Mouse (Mus musculus) adrenal gland, postnatal 36 days (tissue): Measurements from ENCODE around the gene 4930519G04Rik. TPM values are rescaled to one million over a fixed set of nuclear protein-coding genes. Genes with fewer than 3 reads are reported as not detected.
"Not testable (repeated sequence)": the region's sequence is repeated elsewhere in the genome, so short reads cannot be mapped to it uniquely, and the experiment has no call there.

Source experiments
- DNase-seq, 2 experiments: peaks; one replicate each; pipeline ENCODE4 v3.0.0; 2021; ENCODE audit warnings: mixed read lengths in 1 of 2
- microRNA-seq: library from miRNA; unstranded; fragments of <30 nt; microRNA quantifications from one replicate; pipeline ENCODE4 v1.2.0, GENCODE M21; 2021
- total RNA-seq, 2 experiments: library from RNA; stranded (reverse); gene quantifications; 2 replicates each; pipeline ENCODE4 v1.2.3; 2021

4930519G04Rik gene
- total RNA-seq, 2 experiments from 2014 or later = not detected

DNA sequence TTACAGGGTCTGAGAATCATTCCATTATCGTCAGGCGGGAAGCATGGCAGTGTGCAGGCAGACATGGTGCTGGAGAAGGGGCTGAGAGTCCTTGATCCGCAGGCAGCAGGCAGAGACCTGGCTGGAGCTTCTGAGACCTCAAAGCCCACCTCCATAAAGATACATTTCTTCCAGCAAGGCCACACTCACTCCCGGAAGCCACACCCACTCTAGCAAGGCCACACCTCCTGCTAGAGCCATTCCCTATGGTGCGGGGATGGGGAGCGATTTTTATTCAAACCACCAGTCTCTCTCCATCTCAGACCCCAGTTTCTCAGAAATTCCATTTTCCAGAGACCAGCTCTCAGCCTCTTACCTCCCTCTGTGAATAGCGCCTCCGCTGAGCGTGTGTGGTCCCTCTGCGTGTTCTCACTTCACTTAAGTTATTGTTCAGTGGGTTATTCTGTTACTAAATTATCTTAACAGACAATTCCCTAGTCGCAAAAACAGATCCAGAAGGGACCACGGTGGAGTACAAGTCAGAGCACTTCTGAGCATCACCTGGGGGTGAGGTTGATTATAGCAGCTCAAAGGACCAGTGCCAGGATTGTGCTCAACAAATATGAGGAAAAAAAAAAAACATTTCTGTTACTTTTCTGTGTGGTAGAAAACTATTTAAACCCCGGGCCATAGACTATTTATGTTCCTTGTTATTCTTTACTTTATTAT, 55.3 kb downstream of the 4930519G04Rik start:
- no peak for DNase-seq

DNA sequence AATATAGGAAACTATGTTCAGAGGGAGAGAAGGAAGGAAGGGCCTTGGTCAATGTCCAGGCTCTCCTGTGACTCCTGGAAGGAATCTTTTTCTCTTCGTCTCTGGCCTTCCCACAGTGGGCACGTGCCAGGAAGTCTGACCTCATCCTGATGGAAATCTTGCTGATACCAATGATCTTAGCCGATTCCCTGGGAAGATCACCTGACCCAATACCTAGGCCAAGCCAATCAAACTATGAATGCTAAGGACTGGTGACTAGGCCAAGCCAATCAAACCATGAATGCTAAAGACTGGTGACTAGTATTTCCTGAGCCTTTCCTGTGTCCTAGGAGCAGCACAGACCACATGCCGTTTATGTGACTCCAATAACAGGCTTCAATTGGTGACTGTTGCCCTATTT, 60.2 kb downstream of the 4930519G04Rik start:
- DNase-seq = no peak

DNA sequence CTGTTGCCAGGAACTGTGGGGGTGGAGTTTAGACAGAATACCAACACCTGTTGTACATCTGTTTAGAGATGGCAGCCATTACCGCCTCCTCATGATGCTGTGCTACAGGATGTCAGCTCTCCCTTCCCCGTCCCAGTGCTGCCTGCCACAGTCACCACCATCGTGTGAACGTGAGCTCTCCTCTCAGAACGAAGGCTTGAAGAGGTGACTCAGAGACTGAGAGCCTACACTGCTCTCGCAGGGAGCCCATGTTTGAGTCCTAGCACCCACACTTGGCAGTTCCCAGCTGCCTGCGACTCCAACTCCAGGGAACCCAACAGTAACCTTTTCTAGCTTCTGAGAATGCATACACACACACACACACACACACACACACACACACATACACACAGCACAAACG, 61.4 kb downstream of the 4930519G04Rik start:
- no peak for DNase-seq

DNA sequence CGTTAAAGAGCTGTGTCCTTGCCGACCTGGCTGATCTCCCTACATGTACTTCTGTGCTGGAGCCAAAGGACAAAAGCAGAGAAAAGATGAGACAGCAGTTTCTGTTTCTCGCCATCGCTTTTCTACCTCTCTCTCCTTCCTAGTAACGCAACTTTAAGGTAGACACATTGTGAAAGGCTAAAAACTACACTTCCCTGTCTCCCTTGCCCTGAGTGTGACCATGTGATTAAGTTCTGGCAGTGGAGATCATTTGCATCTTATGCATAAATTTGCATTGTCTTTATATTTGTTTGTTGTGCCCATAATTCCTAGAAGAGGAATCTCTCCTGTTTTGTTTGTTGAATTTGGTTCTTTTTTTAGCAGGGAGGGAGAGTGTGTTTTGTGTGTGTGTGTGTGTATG, 62.4 kb downstream of the 4930519G04Rik start:
- no peak for DNase-seq

DNA sequence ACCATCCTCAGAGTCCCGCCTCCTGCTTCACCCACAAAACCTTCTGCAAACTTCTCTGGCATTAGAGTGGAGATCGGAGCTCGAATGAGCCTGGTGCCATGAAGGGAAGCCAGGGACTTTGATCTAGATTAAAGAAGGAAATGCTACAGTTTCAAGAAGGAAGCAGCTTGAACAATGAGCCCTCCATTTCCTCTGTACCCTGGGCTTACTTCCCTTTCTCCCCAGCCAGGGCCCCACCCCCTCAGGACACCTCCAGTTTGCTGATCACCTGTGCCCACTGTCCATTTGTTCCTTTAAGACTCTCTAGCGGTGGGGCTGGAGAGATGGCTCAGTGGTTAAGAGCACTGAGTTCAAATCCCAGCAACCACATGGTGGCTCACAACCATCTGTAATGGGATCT, 63.3 kb downstream of the 4930519G04Rik start:
- no peak for DNase-seq

DNA sequence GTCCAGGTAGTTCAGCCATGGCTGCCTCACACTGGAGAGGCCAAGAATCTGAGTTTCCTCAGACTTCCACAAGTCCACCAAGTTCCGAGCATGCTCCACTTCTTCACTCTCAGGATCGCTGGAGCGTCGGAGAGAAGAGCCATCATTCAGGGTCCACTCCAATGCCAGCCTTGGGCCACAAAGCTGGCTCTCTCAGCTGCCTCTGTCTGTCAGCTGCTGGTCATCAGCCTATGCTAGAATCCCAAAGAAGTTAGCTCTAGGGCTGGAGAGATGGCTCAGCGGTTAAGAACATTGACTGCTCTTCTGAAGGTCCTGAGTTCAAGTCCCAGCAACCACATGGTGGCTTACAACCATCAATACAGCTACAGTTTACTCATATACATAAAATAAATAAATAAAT, 63.9 kb downstream of the 4930519G04Rik start:
- not testable (repeated sequence) for DNase-seq

DNA sequence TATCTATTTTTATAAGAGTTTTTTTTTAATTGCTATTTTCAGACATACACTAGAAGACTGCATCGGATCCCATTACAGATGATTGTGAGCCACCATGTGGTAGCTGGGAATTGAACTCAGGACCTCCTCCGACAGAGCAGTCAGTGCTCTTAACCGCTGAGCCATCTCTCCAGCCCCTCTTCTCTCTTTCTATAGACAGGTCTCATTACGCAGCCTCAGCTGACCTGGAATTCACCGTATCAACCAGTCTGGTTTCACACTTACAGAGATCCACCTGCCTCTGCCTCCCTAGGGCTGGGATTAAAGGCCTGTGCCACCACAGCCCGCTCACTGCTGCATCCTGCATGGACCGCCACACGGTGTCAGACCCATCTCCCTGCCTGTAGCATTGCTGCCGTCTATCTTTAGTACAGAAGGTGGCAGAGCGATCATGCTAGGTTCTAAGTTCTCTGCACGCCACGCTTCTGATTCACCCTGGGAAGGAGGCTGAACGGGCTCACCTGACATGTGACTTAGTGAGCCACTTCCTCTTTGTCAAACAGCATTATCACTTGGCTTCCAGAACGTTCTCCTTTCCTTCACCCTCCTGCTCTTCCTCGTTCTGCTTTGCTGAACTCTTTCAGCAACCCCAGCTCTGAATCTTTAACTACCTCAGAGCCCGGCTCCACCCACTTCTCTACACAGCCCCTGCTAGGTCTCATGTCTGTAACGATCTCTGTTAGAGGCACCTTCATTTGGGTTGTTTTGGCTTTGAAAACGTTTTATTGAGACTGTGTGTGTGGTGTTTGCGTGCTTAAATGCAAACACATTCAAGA, 68.3 kb downstream of the 4930519G04Rik start:
- no peak for DNase-seq

DNA sequence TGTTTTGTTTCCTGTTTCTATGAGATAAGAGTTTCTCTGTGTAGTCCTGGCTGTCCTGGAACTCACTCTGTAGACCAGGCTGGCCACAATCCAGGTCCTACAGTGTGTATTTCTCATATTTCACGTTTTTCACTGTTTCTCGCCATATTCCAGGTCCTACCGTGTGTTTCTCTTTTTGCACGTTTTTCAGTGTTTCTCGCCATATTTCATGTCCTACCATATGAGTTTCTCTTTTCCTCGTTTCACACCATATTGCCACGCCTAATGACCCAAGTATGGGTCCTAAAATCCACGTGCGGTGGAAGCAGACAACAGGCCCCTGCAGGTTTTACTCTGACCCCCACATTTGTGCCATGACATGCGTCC, 68.9 kb downstream of the 4930519G04Rik start:
- no peak for DNase-seq

DNA sequence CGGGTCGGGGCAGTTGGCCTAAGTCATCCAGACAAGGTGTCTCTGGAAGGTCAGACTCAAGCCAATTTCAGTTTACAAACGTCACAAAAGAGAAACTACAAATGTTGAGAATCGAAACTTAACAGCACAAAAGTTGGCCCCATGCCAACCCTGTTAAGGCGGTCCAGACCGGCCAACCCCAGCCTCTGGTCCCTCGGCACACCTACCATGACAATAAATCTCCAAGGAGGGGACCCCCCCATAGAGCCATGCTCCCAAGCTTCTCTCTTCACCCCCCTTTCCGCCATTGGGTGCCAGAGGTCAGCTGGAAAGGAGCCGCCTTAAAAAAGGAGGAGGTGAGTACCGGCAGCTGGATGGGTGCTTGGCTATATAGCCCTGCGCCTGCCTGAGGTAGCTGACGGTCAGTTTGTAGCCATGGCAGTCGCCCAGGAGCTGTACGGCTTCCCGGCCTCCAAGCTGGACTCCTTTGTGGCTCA, 69.6 kb downstream of the 4930519G04Rik start, which contains the start of gene Oasl1:
Oasl1 (plus strand) TSS at position 243 of the 476 bp plus-strand sequence.
- DNase-seq = peak; percentile 39 to 53

DNA sequence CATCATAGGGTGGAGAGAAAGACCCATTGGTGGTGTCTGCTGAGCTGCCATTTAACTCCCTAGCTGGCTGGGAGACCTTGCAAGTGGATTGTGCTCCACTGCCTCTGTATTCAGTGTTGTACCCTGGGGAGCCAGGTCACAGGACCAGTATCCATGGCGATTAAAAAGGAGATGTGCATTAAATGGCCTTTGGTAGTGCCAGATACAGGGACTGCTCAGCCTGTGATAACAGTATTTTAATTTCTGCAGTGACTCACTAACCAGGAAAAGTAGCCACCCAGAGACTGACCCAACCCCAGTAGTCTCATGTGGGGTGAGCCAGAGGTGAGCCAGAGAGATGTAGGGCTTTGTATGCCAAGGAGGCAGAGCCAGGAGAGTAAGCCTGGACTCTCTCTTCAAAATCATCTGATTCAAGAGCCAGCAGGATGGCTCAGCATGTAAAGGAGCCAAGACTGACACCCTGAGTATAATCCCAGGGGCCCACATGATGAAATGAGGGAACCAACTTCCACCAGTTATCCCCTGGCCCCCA, 72.8 kb downstream of the 4930519G04Rik start:
- DNase-seq = no peak

DNA sequence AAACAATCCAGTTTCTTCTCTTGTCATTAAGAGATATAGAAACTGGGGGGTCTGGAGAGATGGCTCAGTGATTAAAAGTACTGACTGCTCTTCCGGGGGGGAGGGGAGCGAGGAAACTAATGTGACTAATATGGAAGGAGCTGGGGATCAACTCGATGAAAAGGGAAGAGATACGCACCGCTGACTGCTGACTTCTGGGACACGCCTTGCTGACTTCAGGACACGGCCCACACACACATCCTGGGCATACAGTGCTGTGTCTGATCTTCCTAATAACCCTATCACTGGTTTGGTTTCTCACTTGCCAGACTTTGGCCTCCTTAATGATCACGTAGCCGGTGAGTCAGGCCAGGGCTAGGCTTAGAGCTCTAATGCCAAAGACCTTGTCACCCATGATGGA, 73.3 kb downstream of the 4930519G04Rik start:
- DNase-seq = no peak

DNA sequence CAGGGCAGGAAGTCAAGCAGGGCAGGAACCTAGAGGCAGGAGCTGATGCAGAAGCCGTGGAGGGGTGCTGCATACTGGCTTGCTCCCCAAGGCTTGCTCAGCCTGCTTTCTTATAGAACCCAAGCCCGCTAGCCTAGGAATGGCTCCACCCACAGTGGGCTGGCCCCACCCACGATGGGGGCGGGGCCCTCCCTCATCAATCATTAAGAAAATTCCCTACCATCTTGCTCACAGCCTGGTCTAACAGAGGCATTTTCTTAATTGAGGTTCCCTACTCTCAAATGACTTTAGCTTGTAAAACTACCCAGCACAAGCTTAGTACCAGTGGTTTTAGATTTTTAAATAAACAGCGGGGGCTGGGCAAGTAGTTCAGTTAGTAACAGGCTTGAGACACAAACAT, 78.2 kb downstream of the 4930519G04Rik start:
- DNase-seq = no peak

DNA sequence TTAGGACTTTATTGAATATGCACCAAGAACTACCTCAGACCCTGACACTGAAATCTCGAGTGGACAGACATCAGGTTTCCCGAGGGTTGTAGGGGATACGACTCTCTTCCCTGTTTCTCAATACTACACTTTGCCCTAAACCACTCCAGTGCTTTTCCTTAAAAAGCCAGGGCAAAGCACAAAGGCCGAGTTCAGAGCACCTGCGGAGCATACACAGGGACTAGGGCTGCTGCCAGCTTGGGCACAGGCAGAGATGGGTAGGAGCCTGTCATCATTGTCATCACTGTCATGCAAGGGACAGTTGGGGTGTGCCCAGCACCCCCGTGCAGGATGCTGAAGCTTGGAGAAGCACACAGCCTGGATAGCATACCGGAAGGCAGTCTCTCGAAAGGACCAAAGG, 79.7 kb downstream of the 4930519G04Rik start:
- DNase-seq = no peak

Small RNA genes lying within 50 kb of the gene (microRNA-seq; reads per million reads assigned to microRNA genes)
- 18.7 reads per million, percentile 32 among the genes with 10 or more reads in this experiment for gene Mir6240

Other genes with a start within 250 kb of the 4930519G04Rik start
- gene Trpv4, start 195.2 kb upstream of the 4930519G04Rik start, total RNA-seq = 1 to 10 TPM; 1.5 to 2.7 TPM
- gene Gltp, start 162.7 kb upstream of the 4930519G04Rik start, total RNA-seq = 10 to 100 TPM; 50.8 to 60.5 TPM
- 1 to 10 TPM; 7.6 to 8.9 TPM for gene Tchp, start 145.9 kb upstream of the 4930519G04Rik start, total RNA-seq
- 10 to 100 TPM; 68.6 to 91.4 TPM for gene Ankrd13a, start 79.0 kb upstream of the 4930519G04Rik start, total RNA-seq
- 10 to 100 TPM; 35.3 to 36.6 TPM for gene Git2, start 78.1 kb upstream of the 4930519G04Rik start, total RNA-seq
- 10 to 100 TPM; 32.2 to 40.7 TPM for gene 1500011B03Rik, start 30.2 kb upstream of the 4930519G04Rik start, total RNA-seq
- not detected for gene Gm9936, start 5.0 kb downstream of the 4930519G04Rik start, total RNA-seq
- 10 to 100 TPM; 14.9 to 17.2 TPM for gene Oasl2, start 43.3 kb downstream of the 4930519G04Rik start, total RNA-seq
- gene Oasl1, start 69.6 kb downstream of the 4930519G04Rik start, total RNA-seq = 1 to 10 TPM; 1.8 to 2.4 TPM
- gene 2210016L21Rik, start 88.5 kb downstream of the 4930519G04Rik start, total RNA-seq = 10 to 100 TPM; 41.4 to 45.7 TPM
- under 1 TPM in 1 of 2 experiments, not detected in 1; 0.10 TPM for gene Hnf1a, start 117.4 kb downstream of the 4930519G04Rik start, total RNA-seq
- 10 to 100 TPM; 52.0 to 54.1 TPM for gene Sppl3, start 157.5 kb downstream of the 4930519G04Rik start, total RNA-seq
- gene Gm10401, start 244.6 kb downstream of the 4930519G04Rik start, total RNA-seq = not detected